Mouse (Mus musculus): ENCODE results near the gene Defb6. TPM values are rescaled to one million over a fixed set of nuclear protein-coding genes. Genes with fewer than 3 reads are reported as not detected.

The Defb6 gene
- total RNA-seq (2021), result not detected
- long read RNA-seq, experiment 1, result 0 reads
- long read RNA-seq, experiment 2, result 0 reads

DNA sequence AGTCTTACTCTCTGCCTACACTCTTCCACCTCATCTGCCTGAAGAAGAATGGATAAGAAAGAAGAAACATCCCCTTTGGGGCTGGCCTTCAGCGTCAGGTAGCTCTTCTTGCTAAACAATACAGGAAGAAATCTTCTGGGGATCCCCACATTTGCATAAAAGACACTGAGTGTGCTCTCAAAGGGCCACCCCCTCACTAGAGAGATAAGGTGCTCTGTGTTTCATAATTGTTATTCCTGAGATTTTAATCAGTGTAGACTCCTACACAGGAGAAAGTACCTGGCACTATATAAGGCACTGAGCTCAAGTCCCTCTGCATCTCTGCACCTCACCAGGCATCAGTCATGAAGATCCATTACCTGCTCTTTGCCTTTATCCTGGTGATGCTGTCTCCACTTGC lies at the start of gene Defb6:
Gene Defb6 (plus strand): TSS at position 318 of the 400 bp plus-strand sequence.
- no peak for DNase-seq (ENCODE audit: low spot score)

GRCm38 (mm10) chr8:19238101-19238500 lies 12.8 kb downstream of the Defb6 start:
- DNase-seq (ENCODE audit: low spot score), result no peak

- no peak for DNase-seq (ENCODE audit: low spot score)
These were observed 14.3 kb downstream of the Defb6 start, which contains the start of gene Defb46 for GRCm38 (mm10) chr8:19239616-19240015. Gene Defb46 (plus strand): TSS chr8:19239916.

- no peak for DNase-seq (ENCODE audit: low spot score)
These were observed 22.0 kb downstream of the Defb6 start, which contains the start of gene Defb5 for GRCm38 (mm10) chr8:19247280-19247679. Gene Defb5 (plus strand): TSS chr8:19247580.

DNA sequence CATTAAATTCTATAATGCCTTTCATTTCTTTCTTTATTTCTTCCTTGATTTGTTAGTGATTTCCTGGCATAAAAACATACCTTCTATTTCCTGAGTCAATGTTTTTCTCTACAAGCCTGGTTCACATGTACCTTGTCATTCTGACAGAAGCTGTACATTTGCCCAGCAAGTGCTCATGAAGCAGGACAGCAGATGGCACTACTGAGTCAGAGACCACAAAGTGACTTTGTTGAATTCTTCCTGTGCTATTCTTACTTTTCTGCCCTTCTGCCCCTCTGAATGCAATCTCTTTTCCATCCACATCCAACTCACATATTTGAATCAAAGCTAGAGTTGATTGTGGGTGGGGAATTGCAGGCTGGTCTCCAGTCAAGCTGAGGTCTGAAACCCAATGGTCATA lies 32.9 kb downstream of the Defb6 start:
- DNase-seq (ENCODE audit: low spot score), result no peak

DNA sequence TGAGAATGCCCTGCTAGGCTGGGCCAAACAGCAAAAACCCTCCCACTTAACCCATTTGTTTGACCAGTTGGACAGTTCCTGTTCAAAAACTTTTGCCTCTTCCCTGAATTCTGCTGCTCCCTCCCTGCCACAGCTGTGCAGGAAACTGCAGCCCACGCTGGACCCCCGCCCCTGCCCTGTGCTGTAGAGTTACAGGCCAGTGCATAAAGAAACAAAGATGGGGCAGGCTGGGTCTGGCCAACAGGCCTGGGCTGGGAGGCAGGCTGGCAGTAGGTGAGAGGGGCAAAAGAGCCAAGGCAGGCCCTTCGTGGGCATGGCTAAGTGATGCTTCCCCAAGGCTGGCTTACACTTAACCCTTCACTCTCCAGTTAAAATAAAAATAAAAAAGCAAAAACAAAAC lies 34.4 kb downstream of the Defb6 start:
- no peak for DNase-seq (ENCODE audit: low spot score)

Other genes with a start within 250 kb of the Defb6 start
- not detected for gene Defb40, start 247.2 kb upstream of the Defb6 start, total RNA-seq (2021)
- gene Defb37, start 234.4 kb upstream of the Defb6 start, total RNA-seq (2021), result not detected
- not detected for gene Defb38, start 198.9 kb upstream of the Defb6 start, total RNA-seq (2021)
- not detected for gene Defb39, start 160.7 kb upstream of the Defb6 start, total RNA-seq (2021)
- not detected for gene Defb12, start 110.6 kb upstream of the Defb6 start, total RNA-seq (2021)
- gene Defb34, start 101.7 kb upstream of the Defb6 start, total RNA-seq (2021), result not detected
- gene Gm45826, start 84.7 kb upstream of the Defb6 start, total RNA-seq (2021), result not detected
- gene Defb14, start 31.1 kb upstream of the Defb6 start, total RNA-seq (2021), result not detected
- gene Defb4, start 26.8 kb upstream of the Defb6 start, total RNA-seq (2021), result not detected
- not detected for gene Defb46, start 14.4 kb downstream of the Defb6 start, total RNA-seq (2021)
- gene Defb5, start 22.1 kb downstream of the Defb6 start, total RNA-seq (2021), result not detected
- gene Defb3, start 67.9 kb downstream of the Defb6 start, total RNA-seq (2021), result not detected
- not detected for gene Defb8, start 222.1 kb downstream of the Defb6 start, total RNA-seq (2021)